12 mouse cellular contexts compared by ENCODE assay signal in genomic region chr1:131276831-131277230, GRCm38 (mm10). TPM values are rescaled to one million over a fixed set of nuclear protein-coding genes. Genes with fewer than 3 reads are reported as not detected.
DNase-seq lines count a peak whose midpoint lies in the region; ATAC-seq and TF ChIP-seq lines count a peak whose summit lies in the region.
"Had no signal": no experiment of that assay in that cellular context is flagged by ENCODE, and none has a peak within 500 bp of the region (broad histone marks: within the 10 kb centered on the region; RNA-seq: fewer than 3 reads in every experiment).

No protein-coding gene starts in this region.

- peak overlapping the region; percentile 89 for H3K27ac ChIP-seq in liver, postnatal 0 days (ENCODE audit: low read depth)

- H3K9me3 ChIP-seq in liver, postnatal 0 days (ENCODE audit: low read length), result no peaks in the 10 kb centered on the region

- TF ChIP-seq CTCF in liver, postnatal 0 days (IDR thresholded peaks at IDR 0.05; ENCODE audit: low read depth), result no peak

- TF ChIP-seq EP300 in liver, postnatal 0 days (IDR thresholded peaks at IDR 0.05; ENCODE audit: low read depth), result no peak

- peak; percentile 52 for ATAC-seq in common myeloid progenitor, adult 5-6 weeks (replicated peaks; ENCODE audit: low read depth, poor library complexity, severe bottlenecking)
- ATAC-seq in liver, postnatal 0 days, result peak; percentile 26
- ATAC-seq: hindbrain, embryonic 16.5 days had no signal

- DNase-seq in embryo, embryonic 10 days (ENCODE audit: low spot score), result peak; percentile 44
- DNase-seq in embryo, embryonic 9.5 days (ENCODE audit: extremely low spot score), result no peak
- peak; percentile 71 for DNase-seq in kidney, postnatal 14 days
- peak; percentile 46 for DNase-seq in liver, postnatal 0 days
- DNase-seq in layer of hippocampus, adult 18-20 months (ENCODE audit: low spot score in 2 of 2), result no peak
- no peak for DNase-seq in natural killer cell, adult 2 months (ENCODE audit: low spot score in 2 of 2)
- no peak for DNase-seq in frontal cortex, postnatal 25 days (ENCODE audit: low spot score in 2 of 2)
- DNase-seq: adrenal gland, postnatal 14 days; cerebellum, adult 2 months; lung, embryonic 14.5 days had no signal

- H3K36me3 ChIP-seq in liver, postnatal 0 days (replicated peaks; ENCODE audit: insufficient read depth, low read length), result no peaks in the 10 kb centered on the region

- peak overlapping the region; percentile 71 for H3K4me2 ChIP-seq in liver, postnatal 0 days (ENCODE audit: low read depth, low read length)
- H3K4me2 ChIP-seq: lung, embryonic 14.5 days had no signal

- H3K4me3 ChIP-seq in liver, postnatal 0 days (ENCODE audit: low read depth, low read length), result peak overlapping the region; percentile 40

- peak overlapping the region; percentile 60 for H3K9ac ChIP-seq in liver, postnatal 0 days (replicated peaks)
- H3K9ac ChIP-seq: lung, embryonic 14.5 days had no signal

- H3K4me1 ChIP-seq in liver, postnatal 0 days (ENCODE audit: insufficient read depth), result peaks cover 38% of the 10 kb centered on the region

- H3K27me3 ChIP-seq in liver, postnatal 0 days (ENCODE audit: insufficient read depth, low read length), result no peaks in the 10 kb centered on the region

RNA-seq across cellular contexts. Expression of gene Ikbke, which starts 2.6 kb away (rescaled TPM):
- total RNA-seq in common myeloid progenitor, adult 5-6 weeks (2017), result 7.2 and 7.3 TPM in 2 replicates
- 3.9 and 4.4 TPM in 2 replicates for polyA plus RNA-seq in liver, postnatal 0 days (2015; fragmentation: Nextera tagmentation; extraction: Ambion mirVana)
- 1 to 10 TPM; 1.2 to 1.8 TPM for total RNA-seq in layer of hippocampus, adult 18-20 months (2021)

RNA-seq across cellular contexts. Expression of gene Rassf5, which starts 31.8 kb away (rescaled TPM):
- 48.2 and 49.4 TPM in 2 replicates for total RNA-seq in common myeloid progenitor, adult 5-6 weeks (2017)
- 7.7 and 8.0 TPM in 2 replicates for polyA plus RNA-seq in liver, postnatal 0 days (2015; fragmentation: Nextera tagmentation; extraction: Ambion mirVana)
- 10 to 100 TPM; 15.9 to 17.4 TPM for total RNA-seq in layer of hippocampus, adult 18-20 months (2021)

Comparison
In these comparisons a context has a peak if more than half of its experiments do, and no peak if none do; other contexts are left out.
1. DNase-seq: peak in embryo, embryonic 10 days (single experiment), kidney, postnatal 14 days (single experiment) and liver, postnatal 0 days (single experiment); none in embryo, embryonic 9.5 days (single experiment), layer of hippocampus, adult 18-20 months (0 of 2), natural killer cell, adult 2 months (0 of 2) and frontal cortex, postnatal 25 days (0 of 2).